Mouse (Mus musculus): Measurements from ENCODE around the gene Nkiras1.
A peak's percentile ranks its signal among the peaks of the same experiment; 100 is the strongest.

Nkiras1 gene

DNA sequence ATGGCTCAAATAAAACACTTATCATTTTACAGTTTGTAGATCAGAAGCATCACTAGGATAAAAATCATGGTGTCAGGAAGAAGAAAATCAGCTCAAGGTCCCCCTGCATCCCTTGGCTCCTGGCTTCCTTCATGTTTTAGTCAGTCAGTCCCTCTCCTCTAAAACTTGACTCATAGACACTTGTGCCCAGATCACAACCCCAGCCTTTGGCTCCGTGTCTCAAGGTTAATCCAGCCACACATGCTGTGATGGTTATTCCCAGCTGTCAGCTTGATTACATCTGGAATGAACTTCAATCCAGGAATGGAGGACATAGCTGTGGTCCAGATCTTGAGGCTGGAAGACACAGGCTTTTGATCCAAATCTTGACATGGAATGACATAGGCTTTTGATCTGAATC is 3.6 kb downstream of the Nkiras1 start:
- DNase-seq (ENCODE audit: low spot score), result no peak

DNA sequence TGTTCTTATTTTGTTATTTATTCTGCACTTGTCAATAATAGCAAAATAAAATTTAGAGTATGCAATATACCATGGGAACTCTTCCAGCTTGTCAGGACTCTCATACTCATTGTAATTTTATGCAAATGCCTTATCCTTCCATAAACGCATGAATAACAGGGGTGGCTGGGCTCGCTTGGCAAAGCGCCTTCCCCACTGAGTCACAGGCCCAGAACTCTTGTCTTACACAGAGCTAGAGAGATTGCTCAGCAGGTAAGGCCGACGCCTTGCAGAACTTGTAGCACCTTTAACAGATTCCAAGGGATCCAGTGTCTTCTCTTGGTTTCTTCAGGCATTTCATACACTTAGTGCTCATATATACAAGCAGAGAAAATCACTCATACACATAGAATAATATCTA is 9.4 kb downstream of the Nkiras1 start:
- DNase-seq (ENCODE audit: low spot score), result no peak

DNA sequence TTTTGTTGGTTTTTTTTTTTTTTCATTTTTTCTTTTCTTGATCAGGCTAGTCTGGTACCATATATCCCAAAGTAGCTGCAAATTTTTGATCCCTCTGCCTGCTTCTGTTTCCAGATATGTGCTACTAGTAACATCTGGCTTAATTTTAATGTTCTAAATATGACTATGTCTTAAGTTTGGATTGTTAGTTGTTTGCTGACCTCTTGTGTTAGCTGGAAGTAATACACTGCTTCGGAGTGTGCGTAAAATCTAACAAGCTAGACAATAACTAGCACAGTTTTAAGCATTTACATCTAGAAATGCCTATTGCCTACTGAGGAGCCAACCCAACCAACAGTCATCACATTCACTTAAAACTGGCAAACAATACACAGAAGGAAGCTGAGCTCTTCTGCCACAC is 13.6 kb downstream of the Nkiras1 start:
- no peak for DNase-seq (ENCODE audit: low spot score)

DNA sequence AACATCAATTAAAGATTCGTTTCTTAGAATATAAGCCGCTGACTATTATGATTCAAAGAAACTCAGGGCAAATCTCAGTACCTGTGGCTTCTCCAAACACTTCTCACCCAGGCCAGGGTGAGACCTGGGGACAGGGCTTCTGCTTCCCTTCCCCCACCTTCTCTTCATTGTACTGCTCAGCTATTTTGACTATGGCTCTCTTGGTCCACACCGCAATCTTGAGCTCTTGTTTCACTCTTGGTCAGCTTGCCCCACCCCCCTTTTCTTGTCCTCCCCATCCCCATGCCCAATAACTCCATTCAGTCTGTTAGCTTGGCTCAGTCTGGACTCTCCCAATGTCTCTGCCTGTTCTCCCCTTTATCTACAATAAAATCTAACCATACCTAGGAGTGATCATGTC is 14.5 kb downstream of the Nkiras1 start:
- no peak for DNase-seq (ENCODE audit: low spot score)

DNA sequence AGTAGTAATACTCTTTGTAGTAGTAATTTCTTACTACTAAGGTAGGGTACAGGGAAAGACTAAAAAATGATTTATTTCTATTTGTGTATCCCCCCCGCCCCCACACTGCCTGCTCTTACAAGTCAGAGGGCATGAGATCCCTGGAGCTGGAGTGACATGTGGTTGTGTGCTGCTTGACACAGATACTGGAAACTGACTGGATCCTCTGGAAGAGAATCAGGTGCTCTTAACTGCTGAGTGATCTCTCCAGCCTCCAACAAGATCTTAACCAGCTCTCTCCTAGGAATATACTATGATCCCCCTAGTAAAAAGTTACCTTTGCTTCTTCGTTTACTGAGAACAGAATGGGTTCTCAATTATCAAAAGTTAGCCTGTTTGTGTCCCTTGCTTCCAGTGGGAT is 15.5 kb downstream of the Nkiras1 start:
- DNase-seq (ENCODE audit: low spot score), result no peak

DNA sequence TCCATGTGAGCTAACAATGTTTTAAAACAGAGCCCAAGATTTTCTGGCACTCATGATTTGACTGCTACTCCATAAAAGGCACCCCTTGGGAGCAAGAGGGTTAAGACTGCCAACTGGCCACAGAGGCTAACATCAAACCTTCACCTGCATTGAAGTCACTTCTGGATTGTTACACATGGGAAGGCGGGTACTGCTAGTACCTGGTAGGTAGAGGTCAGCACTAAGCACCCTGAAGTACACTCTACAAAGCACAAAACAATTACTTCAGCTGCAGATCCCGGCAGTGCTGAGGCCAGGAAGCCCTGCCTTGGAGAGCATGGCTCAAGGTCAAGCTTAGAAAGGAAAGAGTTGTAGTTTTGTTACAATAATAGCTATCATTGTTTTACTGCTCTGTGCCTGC is 16.5 kb downstream of the Nkiras1 start:
- no peak for DNase-seq (ENCODE audit: low spot score)

DNA sequence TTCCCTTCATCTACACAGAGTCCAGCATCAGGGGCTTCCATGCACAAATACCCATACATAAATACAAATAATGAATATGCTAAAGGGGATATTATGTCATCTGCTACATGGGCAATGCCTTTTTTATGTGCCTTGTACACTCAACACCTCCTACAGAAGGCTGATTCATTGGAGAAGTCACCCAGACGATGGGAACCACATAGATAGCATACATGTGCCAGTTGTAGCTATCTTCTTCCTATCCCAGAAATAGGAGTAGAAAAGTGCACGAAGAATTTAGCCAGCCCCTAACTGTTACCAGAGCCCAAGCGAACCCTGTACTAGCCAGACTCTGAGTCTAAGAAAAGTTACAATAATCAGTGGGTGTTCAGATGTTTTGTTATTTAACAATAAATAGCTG is 21.2 kb downstream of the Nkiras1 start:
- no peak for DNase-seq (ENCODE audit: low spot score)

DNA sequence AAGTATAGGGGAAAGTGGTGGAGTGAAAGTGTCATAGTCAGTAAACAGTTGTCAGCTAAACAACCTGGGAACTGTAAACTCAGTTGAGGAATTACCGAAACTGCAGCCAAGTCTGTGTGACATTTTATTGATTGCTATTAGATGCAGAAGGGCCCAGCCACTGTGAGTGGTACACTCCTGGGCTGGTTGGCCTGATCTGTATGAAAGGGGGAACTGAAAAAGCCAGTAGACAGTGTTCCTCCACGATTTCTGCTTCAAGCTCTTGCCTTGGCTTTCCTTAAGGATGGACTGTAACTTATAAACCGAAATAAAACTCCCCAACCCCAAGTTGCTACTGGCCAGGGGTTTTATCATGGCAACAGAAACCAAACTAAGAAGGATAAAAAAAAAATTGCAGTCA is 21.6 kb downstream of the Nkiras1 start:
- no peak for DNase-seq (ENCODE audit: low spot score)

DNA sequence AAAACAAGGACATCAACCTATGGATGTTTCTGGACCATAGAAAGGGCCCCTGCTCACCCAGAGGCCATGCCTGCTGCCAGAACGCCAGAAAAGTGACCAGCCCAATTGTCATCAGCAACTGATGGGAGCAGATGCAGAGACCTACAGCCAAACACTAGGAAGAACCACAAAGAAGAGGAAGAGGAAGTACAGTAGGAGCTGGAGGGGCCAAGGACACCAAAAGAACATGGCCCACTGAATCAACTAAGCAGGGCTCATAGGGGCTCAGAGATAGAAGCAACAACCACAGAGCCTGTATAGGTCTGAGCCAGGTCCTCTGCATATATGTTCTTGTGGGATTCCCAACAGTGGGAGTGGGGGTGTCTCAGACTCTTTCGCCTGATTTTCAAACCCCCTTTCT is 26.5 kb downstream of the Nkiras1 start:
- DNase-seq (ENCODE audit: low spot score), result no peak

DNA sequence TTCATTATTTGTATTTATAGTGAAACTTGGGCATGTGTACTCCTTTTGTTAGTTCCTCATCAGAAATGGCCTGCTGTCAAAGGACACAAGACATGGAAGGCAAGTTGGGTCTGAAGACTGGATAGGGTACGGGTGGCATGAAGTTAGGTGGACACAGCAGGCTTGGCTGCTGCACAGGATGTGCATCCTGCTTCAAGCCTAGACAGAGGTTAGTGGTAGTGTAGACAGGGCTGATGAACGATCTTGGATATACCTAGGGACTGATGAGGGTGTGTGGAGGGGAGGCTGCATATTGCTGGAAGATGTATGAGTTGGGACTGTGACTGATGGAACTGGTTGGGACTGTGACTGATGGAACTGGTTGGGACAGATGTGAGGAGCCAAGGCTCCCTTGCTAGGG is 27.9 kb downstream of the Nkiras1 start:
- no peak for DNase-seq (ENCODE audit: low spot score)

DNA sequence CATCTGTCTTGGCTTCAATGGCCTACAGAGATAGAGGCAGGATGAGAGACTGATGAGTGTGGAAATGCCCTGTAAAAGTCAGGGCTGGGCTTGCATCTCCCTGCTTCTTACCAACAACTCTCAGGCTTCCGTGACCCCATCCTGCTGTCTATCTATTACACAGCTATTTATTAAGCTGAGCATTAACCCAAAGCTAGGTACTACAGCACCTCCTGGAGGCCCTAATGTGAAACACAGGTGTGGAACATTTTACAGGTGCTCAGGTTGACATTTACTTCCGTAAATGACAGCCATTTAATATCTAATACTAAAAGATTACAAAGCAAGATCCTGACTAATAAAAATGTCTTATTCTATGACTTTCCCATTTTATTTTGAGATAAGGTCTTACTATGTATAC is 29.7 kb downstream of the Nkiras1 start:
- DNase-seq (ENCODE audit: low spot score), result no peak

DNA sequence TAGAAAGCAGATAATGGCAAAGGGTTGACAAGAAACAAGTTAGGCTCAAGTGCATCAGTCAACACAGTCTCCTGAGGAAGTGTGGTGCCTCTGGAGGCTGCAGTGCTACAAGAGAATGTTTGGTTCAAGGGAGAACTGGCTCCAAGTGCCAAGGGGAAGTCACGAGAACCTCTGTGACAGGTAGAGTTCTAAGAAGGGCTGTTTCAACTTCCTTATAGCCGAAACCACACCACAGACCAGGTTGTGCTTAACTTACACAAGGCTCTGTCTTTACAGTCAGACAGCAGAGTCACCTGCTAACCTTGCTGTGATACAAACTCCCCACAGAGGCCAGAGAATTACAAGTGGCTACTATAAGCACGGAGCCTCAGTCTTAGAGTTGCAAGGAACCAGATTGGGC is 30.7 kb downstream of the Nkiras1 start:
- no peak for DNase-seq (ENCODE audit: low spot score)

DNA sequence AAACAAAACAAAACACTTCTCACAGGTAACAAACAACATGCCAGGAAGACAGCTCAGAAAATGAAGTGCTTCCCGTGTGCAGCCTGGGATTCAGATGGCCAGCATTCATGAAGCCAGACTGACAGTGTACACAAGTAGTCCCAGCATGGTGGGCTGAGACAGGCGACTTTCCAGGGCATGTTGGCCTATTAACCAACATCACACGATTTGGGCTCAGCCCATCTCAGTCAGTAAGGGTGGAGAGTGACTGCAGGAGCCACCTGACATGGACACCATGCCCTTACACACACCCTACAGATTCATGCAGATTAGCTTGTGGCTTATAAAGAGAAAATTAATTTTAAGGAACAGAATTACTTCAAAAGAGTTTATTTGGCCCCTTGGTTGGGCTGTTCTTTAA is 31.8 kb downstream of the Nkiras1 start:
- DNase-seq (ENCODE audit: low spot score), result no peak

DNA sequence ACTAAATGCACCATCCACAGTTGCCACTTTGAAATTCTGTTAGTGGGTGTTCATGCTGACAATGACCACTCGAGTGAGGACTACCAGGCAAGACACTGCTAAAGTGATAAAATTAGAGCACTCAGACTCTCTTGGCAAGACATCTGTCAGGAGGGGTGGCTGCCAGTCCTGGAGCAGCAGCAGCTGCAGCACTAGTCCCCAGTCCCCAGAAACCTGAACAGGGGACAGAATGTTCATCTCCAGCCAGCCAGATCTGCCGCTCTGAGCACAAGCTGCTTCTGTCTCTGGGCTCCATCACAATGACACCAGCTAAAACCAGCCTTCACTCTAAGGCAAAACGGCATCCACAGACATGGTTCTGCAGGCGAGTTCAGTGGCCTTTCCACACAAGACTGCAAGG is 32.3 kb downstream of the Nkiras1 start:
- no peak for DNase-seq (ENCODE audit: low spot score)

DNA sequence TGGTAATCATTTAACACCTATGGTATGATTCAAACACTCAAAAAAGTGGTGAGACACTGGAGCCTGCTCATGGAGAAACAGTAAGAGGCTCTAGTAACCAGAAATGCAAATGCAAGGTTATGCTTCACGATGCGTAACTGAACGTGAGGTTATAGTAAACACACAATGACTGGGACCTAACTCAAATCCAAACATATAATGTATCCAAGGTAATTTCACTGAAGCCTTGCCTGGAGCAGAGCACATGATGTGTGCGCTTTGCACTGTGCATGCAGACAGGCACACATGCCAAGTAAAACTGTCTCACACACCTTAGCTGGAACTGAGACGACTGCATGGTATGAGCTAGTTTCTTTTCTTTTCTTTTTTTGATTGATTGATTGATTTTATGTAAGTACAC is 33.2 kb downstream of the Nkiras1 start:
- no peak for DNase-seq (ENCODE audit: low spot score)

DNA sequence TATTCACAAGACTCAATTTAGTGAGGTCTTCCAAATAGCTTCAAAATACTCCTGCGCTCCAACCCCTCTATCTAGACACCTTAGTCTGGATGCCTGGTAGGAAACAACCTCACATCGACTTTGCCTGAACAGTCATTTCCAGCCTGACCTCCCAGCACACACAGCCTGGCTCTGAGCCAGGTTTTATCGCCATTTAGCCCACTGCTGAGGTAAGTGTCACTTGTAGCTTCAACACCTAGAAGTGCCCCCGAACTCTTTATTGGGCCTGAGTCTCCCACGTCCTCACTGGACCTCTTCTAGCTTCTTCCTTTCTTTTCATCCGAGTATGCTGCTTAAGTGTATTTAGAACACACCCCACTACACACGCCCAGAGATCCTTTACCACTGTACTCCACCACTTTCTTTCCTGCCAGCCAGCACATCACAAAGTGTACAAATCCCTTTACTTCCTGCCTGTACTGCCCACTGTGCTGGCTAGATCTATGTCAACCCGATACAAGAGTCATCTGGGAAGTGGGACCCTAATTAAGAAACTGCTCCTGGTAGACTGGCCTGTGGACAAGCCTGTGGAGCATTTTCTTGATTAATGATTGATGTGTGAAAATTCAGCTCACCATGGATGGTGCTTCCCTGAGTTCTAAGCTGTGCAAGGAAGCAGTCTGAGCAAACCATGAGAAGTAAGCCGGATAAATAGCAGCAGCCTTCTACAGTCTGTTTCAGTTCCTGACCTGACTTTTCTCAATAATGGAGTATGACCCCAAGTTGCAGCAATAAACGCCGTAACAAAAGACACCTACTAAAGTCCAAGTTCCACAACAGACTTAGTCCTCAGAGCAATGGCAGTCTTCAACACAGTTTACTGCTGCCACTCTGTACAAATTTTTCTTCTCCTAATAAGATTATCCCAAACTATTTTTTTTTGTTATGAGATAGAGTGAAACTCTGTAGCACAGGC is 46.8 kb downstream of the Nkiras1 start:
- DNase-seq (ENCODE audit: low spot score), result no peak

DNA sequence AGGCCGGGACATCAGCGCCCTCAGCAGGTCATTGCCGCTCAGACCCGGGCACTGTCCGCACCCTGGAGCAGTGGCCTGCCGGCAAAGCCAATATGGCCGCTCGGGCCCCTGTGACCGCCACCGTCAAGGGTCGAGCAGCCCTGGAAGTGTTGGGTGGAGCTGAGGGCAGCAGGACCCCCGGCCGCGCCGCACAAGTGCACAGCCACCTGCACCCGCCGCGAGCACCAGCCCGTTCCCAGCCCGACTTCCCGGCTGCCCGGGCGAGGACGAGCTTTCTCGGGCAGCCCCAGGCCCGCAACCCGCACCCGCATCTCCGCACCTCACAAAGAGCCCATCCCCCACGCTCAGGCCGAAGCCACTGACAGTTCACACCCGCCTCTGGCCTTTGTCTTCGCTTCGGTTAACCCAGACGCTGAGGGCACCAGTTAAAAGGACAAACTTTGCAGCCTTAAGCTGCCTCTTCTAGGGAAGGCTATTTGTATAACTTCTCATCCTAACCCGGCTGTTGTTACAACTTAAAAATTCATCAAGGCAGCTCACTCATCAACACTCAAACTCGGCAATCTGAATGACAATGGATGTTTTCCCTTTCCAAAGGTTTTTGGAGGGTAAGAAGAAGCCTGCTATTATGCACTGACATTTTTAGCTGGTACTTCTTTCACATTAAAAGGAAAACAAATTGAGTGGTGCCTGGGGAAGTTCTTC is 56.2 kb downstream of the Nkiras1 start:
- peak; percentile 68 for DNase-seq (ENCODE audit: low spot score)

DNA sequence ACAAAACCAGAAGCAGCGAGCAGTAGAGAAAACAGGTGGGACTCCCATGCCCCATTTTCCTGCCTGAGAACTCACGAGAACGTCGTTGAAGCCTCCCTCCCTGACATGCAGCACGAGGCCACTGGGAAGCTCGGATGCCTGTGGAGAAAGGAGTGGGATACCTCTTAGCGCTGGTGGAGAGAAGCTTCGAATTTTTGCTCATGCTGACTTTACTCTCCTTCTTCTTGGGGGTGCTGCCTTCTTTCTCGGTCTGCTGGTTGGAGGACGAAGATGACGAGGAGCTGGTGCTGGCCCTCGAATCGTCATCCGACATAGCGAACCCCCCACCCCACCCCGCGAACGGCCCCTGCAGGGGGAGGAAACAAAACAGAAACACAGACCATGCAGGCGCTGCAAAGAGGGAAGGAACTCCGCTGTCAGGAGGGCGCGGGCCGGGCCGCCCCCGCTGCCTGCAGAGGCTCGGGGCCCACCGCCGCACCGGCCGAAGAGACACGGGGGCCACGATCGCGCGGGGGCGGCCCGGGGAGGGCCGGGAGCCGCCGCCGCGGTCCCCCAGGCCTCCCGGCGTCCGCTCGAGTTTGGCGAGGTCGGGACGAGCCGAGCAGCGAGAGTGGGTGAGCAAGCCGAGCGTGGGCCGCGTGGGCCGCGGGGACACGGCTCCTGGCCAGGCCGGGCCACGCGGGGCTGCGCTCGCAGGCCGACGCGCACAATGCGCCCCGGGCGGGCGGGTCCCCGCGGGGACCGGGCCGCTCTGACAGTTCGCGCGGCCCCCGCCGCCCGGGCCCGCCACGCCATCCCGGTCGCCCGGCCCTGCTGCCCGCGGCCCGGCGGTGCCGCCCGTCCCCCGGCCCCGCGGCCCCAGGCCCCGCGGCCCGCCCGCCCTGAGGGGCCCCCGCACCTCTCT is 60.1 kb downstream of the Nkiras1 start:
- DNase-seq (ENCODE audit: low spot score), result peak; percentile 55

DNA sequence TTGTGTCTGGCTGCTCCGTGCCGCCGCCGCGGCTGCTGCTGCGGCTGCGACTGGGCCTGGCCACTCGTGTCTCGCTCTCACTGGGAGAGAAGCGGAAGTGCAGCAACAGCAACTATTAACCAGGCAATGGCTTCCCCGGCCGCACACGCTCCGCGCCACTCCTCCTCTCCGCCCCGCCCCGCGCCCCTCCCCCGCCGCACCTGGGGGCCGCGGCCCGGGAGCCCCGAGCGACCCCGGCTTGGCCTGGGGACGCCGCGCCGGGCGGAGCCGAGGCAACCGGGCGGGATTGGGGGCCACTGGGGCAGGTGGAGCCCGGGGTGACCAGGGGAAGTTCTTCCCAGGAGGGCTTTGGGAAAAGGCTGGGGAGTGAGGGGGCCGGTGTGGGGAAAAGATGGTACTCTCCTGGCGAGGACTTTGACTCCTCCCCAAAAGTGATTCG is 60.8 kb downstream of the Nkiras1 start, which contains the start of gene Ube2e1:
Gene Ube2e1 (minus strand): TSS at position 167 of the 439 bp plus-strand sequence.
- DNase-seq (ENCODE audit: low spot score), result peak; percentile 80
